Mouse (Mus musculus): ENCODE results near the gene Pkp3. TPM values are rescaled to one million over a fixed set of nuclear protein-coding genes. Genes with fewer than 3 reads are reported as not detected.
A peak's percentile ranks its signal among the peaks of the same experiment; 100 is the strongest.

Gene Pkp3
- total and polyA plus RNA-seq, 2 experiments from 2014 or later = not detected

DNA sequence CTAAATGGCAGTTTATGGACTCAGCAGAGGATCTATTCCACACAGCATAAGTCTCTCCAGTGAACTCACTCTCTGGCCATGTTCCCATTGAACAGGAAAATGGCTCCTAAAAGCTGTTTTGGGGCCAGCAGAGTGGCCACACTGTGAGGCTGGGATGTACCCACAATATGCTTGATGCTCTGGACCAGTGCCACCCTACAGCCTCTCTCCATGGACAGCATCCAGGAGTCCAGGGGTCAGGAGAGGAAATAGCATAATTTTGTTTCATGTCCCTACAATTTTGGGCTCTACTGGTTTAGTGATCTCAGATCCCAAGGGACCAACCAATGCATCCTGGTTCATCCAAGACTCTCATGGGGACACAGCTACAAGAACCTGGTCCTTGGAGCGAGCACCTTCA is 20.5 kb upstream of the Pkp3 start:
- no peaks in the 10 kb centered on the region for H3K9me3 ChIP-seq (ENCODE audit: low read length)
- DNase-seq (no peak), ATAC-seq (no peak)
- H3K4me2 ChIP-seq (ENCODE audit: low read depth) = no peak overlapping the region
- WGBS = 97% methylated on average over 1 of the region's 1 CpGs
- no peak overlapping the region for H3K4me3 ChIP-seq (ENCODE audit: low read depth, low read length)
- no peak for TF ChIP-seq CTCF (IDR thresholded peaks at IDR 0.05; ENCODE audit: low read depth)
- H3K36me3 ChIP-seq (ENCODE audit: insufficient read depth) = no peaks in the 10 kb centered on the region
- no peak overlapping the region for H3K27ac ChIP-seq (ENCODE audit: low read depth, low read length)
- peaks cover 17% of the 10 kb centered on the region for H3K4me1 ChIP-seq (ENCODE audit: insufficient read depth)
- H3K27me3 ChIP-seq (ENCODE audit: insufficient read depth, low read length) = no peaks in the 10 kb centered on the region
- no peak overlapping the region for H3K9ac ChIP-seq

DNA sequence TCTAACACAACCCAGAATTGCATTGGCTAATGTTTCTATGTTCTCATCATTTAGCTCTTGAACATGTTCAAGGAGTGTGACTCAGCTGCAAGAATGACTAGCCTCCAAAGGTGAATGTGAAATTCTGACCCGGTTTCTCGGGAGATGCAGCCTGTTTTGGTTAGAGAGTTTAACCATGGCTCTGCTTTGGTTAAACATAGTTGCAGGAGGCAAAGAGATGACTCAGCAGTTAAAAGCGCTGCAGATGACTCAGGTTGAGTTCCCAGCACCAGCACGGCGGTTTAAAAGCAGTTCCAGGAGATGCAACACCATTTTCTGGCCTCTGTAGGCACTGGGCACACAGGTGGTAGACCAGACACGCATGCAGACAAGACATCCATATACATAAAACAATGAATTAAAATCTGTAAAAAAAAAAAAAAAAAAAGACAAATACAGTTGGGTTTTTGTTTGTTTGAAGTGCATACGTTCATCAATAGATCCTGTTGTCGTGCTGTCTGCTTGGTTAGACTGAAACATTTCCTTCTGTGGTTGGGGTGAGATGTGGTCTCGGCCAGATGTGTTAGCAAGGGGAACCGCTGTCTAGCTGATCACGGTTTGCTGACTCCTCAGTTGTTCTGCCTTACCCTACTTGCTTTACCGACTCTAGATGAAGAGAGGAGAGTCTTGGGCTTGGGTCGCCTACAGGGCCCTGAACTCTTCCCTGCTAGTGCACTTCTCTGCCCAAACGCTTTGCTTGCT is 19.2 kb upstream of the Pkp3 start:
- DNase-seq = no peak

GRCm38 (mm10) chr7:141059929-141060328 is 18.1 kb upstream of the Pkp3 start:
- peaks cover 18% of the 10 kb centered on the region for H3K4me1 ChIP-seq (ENCODE audit: insufficient read depth)
- H3K9ac ChIP-seq = peak overlapping the region; percentile 99
- DNase-seq (no peak), ATAC-seq (no peak)
- peak overlapping the region; percentile 92 for H3K27ac ChIP-seq (ENCODE audit: low read depth, low read length)
- WGBS = 66% methylated on average over 2 of the region's 2 CpGs
- no peaks in the 10 kb centered on the region for H3K9me3 ChIP-seq (ENCODE audit: low read length)
- H3K4me2 ChIP-seq (ENCODE audit: low read depth) = peak overlapping the region; percentile 84
- H3K36me3 ChIP-seq (ENCODE audit: insufficient read depth) = peaks cover 13% of the 10 kb centered on the region
- TF ChIP-seq CTCF (IDR thresholded peaks at IDR 0.05; ENCODE audit: low read depth) = no peak
- no peaks in the 10 kb centered on the region for H3K27me3 ChIP-seq (ENCODE audit: insufficient read depth, low read length)
- H3K4me3 ChIP-seq (ENCODE audit: low read depth, low read length) = peak overlapping the region; percentile 85

More for the DNA sequence above, 19.2 kb upstream of the Pkp3 start:
- Histone ChIP-seq H3K9me3 (ENCODE audit: low read length) (no peaks in the 10 kb centered on the region), H3K4me2 (ENCODE audit: low read depth) (no peak overlapping the region), H3K27me3 (ENCODE audit: insufficient read depth, low read length) (no peaks in the 10 kb centered on the region), H3K36me3 (ENCODE audit: insufficient read depth) (0 out of 2 replicates have a peak, but pooled peaks cover 2% of the 10 kb centered on the region), H3K4me1 (ENCODE audit: insufficient read depth) (peaks cover 18% of the 10 kb centered on the region), H3K4me3 (ENCODE audit: low read depth, low read length) (no peak overlapping the region), H3K9ac (no peak overlapping the region), H3K27ac (ENCODE audit: low read depth, low read length) (no peak overlapping the region)
- WGBS = 93% methylated on average over 14 of the region's 14 CpGs
- TF ChIP-seq CTCF (IDR thresholded peaks at IDR 0.05; ENCODE audit: low read depth) = no peak
- no peak for ATAC-seq

GRCm38 (mm10) chr7:141060426-141061242 is 17.4 kb upstream of the Pkp3 start, which contains the start of gene B4galnt4:
Gene B4galnt4, plus strand, starts transcription at chr7:141061104.
- Histone ChIP-seq H3K27me3 (ENCODE audit: insufficient read depth, low read length) (no peaks in the 10 kb centered on the region), H3K36me3 (ENCODE audit: insufficient read depth) (peaks cover 20% of the 10 kb centered on the region), H3K4me1 (ENCODE audit: insufficient read depth) (peaks cover 18% of the 10 kb centered on the region), H3K4me3 (ENCODE audit: low read depth, low read length) (peak within 1 kb of the TSS; percentile 85), H3K9ac (peak within 1 kb of the TSS; percentile 99), H3K27ac (ENCODE audit: low read depth, low read length) (peak within 1 kb of the TSS; percentile 92), H3K9me3 (ENCODE audit: low read length) (no peaks in the 10 kb centered on the region), H3K4me2 (ENCODE audit: low read depth) (peak within 1 kb of the TSS; percentile 84)
- ATAC-seq = peak; percentile 98
- 1% methylated on average over 72 of the region's 72 CpGs for WGBS
- no peak for TF ChIP-seq CTCF (IDR thresholded peaks at IDR 0.05; ENCODE audit: low read depth)
- peak; percentile 96 for DNase-seq

DNA sequence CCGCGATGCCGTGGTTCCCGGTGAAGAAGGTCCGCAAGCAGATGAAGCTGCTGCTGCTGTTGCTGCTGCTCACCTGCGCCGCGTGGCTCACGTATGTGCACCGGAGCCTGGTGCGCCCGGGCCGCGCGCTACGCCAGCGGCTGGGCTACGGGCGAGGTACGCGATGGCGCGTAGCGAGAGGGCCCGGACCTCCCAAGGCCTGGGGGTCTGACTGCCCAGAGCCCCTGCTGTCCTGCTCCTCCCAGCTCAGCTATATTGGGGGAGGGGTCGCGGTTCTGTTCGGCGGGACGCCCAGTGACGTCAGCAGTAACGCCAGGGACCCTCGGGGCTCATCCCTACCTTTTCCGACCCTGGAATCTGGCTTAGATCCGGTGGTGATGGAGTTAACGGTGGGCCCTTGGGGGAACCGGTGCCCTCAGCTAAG is 16.7 kb upstream of the Pkp3 start:
- Histone ChIP-seq H3K4me3 (ENCODE audit: low read depth, low read length) (peak overlapping the region; percentile 85), H3K4me2 (ENCODE audit: low read depth) (peak overlapping the region; percentile 84), H3K9me3 (ENCODE audit: low read length) (no peaks in the 10 kb centered on the region), H3K9ac (peak overlapping the region; percentile 99), H3K27me3 (ENCODE audit: insufficient read depth, low read length) (no peaks in the 10 kb centered on the region), H3K27ac (ENCODE audit: low read depth, low read length) (peak overlapping the region; percentile 92), H3K4me1 (ENCODE audit: insufficient read depth) (peaks cover 18% of the 10 kb centered on the region), H3K36me3 (ENCODE audit: insufficient read depth) (peaks cover 27% of the 10 kb centered on the region)
- DNase-seq (no peak), ATAC-seq (peak; percentile 33)
- TF ChIP-seq CTCF (IDR thresholded peaks at IDR 0.05; ENCODE audit: low read depth) = no peak
- 1% methylated on average over 37 of the region's 37 CpGs for WGBS

DNA sequence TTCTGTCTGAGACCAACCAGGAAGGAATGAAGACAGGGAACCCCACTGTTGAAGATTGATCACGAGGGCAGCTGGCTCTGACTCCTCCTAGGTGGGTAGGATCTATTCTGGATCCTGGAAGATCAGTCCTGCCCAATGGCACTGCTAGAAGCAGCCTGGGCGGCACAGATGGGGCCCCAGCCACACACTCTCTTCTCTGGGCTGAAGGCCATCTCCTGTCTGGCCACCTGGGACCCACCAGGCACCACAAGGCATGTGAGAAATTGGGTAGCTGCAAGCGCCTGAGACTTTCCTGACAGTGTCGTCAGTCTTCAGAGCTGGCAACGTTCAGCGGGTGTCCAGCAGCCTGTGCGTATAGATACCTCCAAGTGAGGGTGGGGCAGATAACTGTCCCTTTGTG is 15.5 kb upstream of the Pkp3 start:
- no peak overlapping the region; the same call in 1 of the 2 replicates for H3K9ac ChIP-seq
- WGBS = 73% methylated on average over 7 of the region's 7 CpGs
- ATAC-seq = no peak

DNA sequence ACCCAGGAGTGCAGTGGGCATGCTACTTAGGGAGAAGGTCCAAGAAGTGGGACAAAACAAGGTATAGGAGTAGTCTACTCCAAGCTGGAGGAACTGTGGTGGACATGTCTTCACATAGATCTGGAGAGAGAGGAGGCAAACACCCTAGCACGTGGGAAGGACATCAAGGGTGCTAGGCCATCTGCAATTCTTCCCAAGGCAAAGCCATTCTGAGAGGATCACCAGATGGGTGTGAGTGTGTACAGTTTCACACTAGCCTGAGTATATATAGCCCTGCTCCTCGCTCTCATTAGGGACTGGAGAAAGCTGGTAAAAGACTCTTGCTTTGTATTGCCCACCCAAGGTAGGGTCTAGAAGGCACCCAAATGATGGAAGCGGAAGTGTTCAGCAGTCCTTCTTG is 14.7 kb upstream of the Pkp3 start:
- Histone ChIP-seq H3K4me2 (ENCODE audit: low read depth) (no peak overlapping the region), H3K36me3 (ENCODE audit: insufficient read depth) (peaks cover 48% of the 10 kb centered on the region), H3K4me3 (ENCODE audit: low read depth, low read length) (no peak overlapping the region), H3K9me3 (ENCODE audit: low read length) (no peaks in the 10 kb centered on the region), H3K27me3 (ENCODE audit: insufficient read depth, low read length) (no peaks in the 10 kb centered on the region), H3K4me1 (ENCODE audit: insufficient read depth) (peaks cover 18% of the 10 kb centered on the region), H3K9ac (no peak overlapping the region), H3K27ac (ENCODE audit: low read depth, low read length) (no peak overlapping the region)
- WGBS = 83% methylated on average over 3 of the region's 3 CpGs
- DNase-seq (no peak), ATAC-seq (no peak)
- TF ChIP-seq CTCF (IDR thresholded peaks at IDR 0.05; ENCODE audit: low read depth) = no peak

More for the DNA sequence above, 15.5 kb upstream of the Pkp3 start:
- TF ChIP-seq CTCF (IDR thresholded peaks at IDR 0.05; ENCODE audit: low read depth) = no peak
- Histone ChIP-seq H3K4me3 (ENCODE audit: low read depth, low read length) (no peak overlapping the region), H3K9me3 (ENCODE audit: low read length) (no peaks in the 10 kb centered on the region), H3K27ac (ENCODE audit: low read depth, low read length) (no peak overlapping the region), H3K4me1 (ENCODE audit: insufficient read depth) (peaks cover 18% of the 10 kb centered on the region), H3K27me3 (ENCODE audit: insufficient read depth, low read length) (no peaks in the 10 kb centered on the region), H3K4me2 (ENCODE audit: low read depth) (peak overlapping the region; percentile 84), H3K36me3 (ENCODE audit: insufficient read depth) (peaks cover 39% of the 10 kb centered on the region)
- DNase-seq = no peak
